Mouse (Mus musculus) neural tube, embryonic 13.5 days (tissue): ENCODE measurements around the gene 4921539E11Rik. TPM values are rescaled to one million over a fixed set of nuclear protein-coding genes. Genes with fewer than 3 reads are reported as not detected.

Source experiments
- ATAC-seq: fragments of 200-750 bp; cut with Nextera tagmentation; 2 replicates; pipeline ENCODE4 v1.8.0; 2017; ENCODE audit warnings: low read depth, mild to moderate bottlenecking, moderate TSS enrichment, moderate library complexity
- H3K27ac ChIP-seq: fragments of 300-500 bp; sonication (generic); replicated peaks from 2 replicates; pipeline ENCODE4 v1.5.1; 2015; ENCODE audit warnings: moderate library complexity, mild to moderate bottlenecking, inconsistent platforms
- H3K27me3 ChIP-seq: fragments of 300-500 bp; sonication (generic); 2 replicates; pipeline ENCODE4 v1.6.1; 2015; ENCODE audit warnings: mild to moderate bottlenecking, inconsistent platforms
- H3K36me3 ChIP-seq: fragments of 300-500 bp; sonication (generic); 2 replicates; pipeline ENCODE4 v1.6.1; 2015; ENCODE audit warnings: mild to moderate bottlenecking, inconsistent platforms
- H3K4me1 ChIP-seq: fragments of 300-500 bp; sonication (generic); replicated peaks from 2 replicates; pipeline ENCODE4 v1.6.1; 2015; ENCODE audit warnings: inconsistent platforms
- H3K4me2 ChIP-seq: fragments of 300-500 bp; sonication (generic); 2 replicates; pipeline ENCODE4 v1.6.1; 2015; ENCODE audit warnings: inconsistent platforms, mild to moderate bottlenecking, moderate library complexity
- H3K4me3 ChIP-seq: fragments of 300-500 bp; sonication (generic); 2 replicates; pipeline ENCODE4 v1.5.1; 2015; ENCODE audit warnings: mild to moderate bottlenecking, inconsistent platforms
- H3K9ac ChIP-seq: fragments of 300-500 bp; sonication (generic); 2 replicates; pipeline ENCODE4 v1.6.1; 2015; ENCODE audit warnings: moderate library complexity, mild to moderate bottlenecking, inconsistent platforms
- H3K9me3 ChIP-seq: fragments of 300-500 bp; sonication (generic); 2 replicates; pipeline ENCODE4 v1.6.1; 2016; ENCODE audit warnings: inconsistent platforms
- WGBS: fragments of 180-500 bp; shearing (Covaris S2); methylation state at CpG from one replicate; pipeline ENCODE4 v1.1.7; 2015; 5-methylcytosine and 5-hydroxymethylcytosine counted together
- polyA plus RNA-seq: library from polyadenylated mRNA; unstranded; fragments of >200 nt; fragmentation: Nextera tagmentation; extraction: Ambion mirVana; gene quantifications from 2 replicates; pipeline ENCODE4 v1.2.1, GENCODE M21; 2015

Gene 4921539E11Rik
- polyA plus RNA-seq, 1 experiment from 2014 or later: not detected

- 82% methylated on average over 6 of the region's 6 CpGs for WGBS
- no peak overlapping the region for H3K9ac ChIP-seq
- H3K27me3 ChIP-seq: no peaks in the 10 kb centered on the region
- H3K36me3 ChIP-seq: no peaks in the 10 kb centered on the region
- no peak overlapping the region for H3K4me3 ChIP-seq
- ATAC-seq: no peak
- H3K4me1 ChIP-seq: 0 out of 2 replicates have a peak, but pooled peaks cover 3% of the 10 kb centered on the region
- H3K9me3 ChIP-seq: no peaks in the 10 kb centered on the region
- H3K4me2 ChIP-seq: no peak overlapping the region
- H3K27ac ChIP-seq: no peak overlapping the region
These were observed 68.9 kb downstream of the 4921539E11Rik start for GRCm38 (mm10) chr4:103221789-103222188.

- H3K4me2 ChIP-seq: no peak overlapping the region
- WGBS: 75% methylated on average over 5 of the region's 5 CpGs
- H3K27me3 ChIP-seq: no peaks in the 10 kb centered on the region
- no peaks in the 10 kb centered on the region for H3K9me3 ChIP-seq
- H3K4me3 ChIP-seq: no peak overlapping the region
- H3K27ac ChIP-seq: no peak overlapping the region
- no peaks in the 10 kb centered on the region for H3K36me3 ChIP-seq
- H3K9ac ChIP-seq: no peak overlapping the region
- H3K4me1 ChIP-seq: peaks cover 13% of the 10 kb centered on the region
- no peak for ATAC-seq
These were observed 71.7 kb downstream of the 4921539E11Rik start for GRCm38 (mm10) chr4:103219011-103219410.

DNA sequence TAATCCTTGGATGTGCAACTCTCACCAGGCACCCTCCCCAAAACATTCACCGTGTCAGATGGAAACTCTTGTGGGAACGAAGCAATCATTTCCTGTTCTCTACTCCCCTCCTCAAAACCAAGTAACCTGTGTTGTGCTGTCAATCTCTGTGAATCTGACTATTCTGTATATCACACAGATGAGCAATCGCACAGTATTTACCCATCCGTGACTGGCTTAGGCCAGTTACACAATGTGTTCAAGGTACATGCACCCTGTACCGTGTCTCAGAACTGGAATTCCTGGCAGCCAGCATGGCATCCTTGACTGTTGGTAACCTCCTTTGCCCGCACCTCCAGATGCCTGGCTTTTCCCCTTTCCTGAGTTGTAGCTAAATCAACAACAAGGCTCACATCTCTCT is 74.6 kb downstream of the 4921539E11Rik start:
- no peak overlapping the region for H3K4me3 ChIP-seq
- H3K27ac ChIP-seq: no peak overlapping the region
- no peaks in the 10 kb centered on the region for H3K27me3 ChIP-seq
- 0 out of 2 replicates have a peak, but pooled peaks cover 2% of the 10 kb centered on the region for H3K36me3 ChIP-seq
- H3K9ac ChIP-seq: no peak overlapping the region
- ATAC-seq: no peak
- no peaks in the 10 kb centered on the region for H3K9me3 ChIP-seq
- peaks cover 32% of the 10 kb centered on the region for H3K4me1 ChIP-seq
- 91% methylated on average over 6 of the region's 6 CpGs for WGBS
- no peak overlapping the region; the same call in 1 of the 2 replicates for H3K4me2 ChIP-seq

GRCm38 (mm10) chr4:103214925-103215820 is 75.5 kb downstream of the 4921539E11Rik start, which contains the start of gene Slc35d1:
TSS of gene Slc35d1 (minus strand) at chr4:103215164.
- Histone ChIP-seq H3K27me3 (no peaks in the 10 kb centered on the region), H3K9ac (peak within 1 kb of the TSS; percentile 96), H3K4me3 (peak within 1 kb of the TSS; percentile 90), H3K9me3 (no peaks in the 10 kb centered on the region), H3K36me3 (peaks cover 7% of the 10 kb centered on the region; the same call in 1 of the 2 replicates), H3K27ac (peak within 1 kb of the TSS; percentile 100), H3K4me2 (peak within 1 kb of the TSS; percentile 75), H3K4me1 (peaks cover 32% of the 10 kb centered on the region)
- peak; percentile 97 for ATAC-seq
- WGBS: 3% methylated on average over 59 of the region's 70 CpGs

- H3K27ac ChIP-seq: peak overlapping the region; percentile 100
- WGBS: 1% methylated on average over 48 of the region's 48 CpGs
- peaks cover 14% of the 10 kb centered on the region for H3K36me3 ChIP-seq
- H3K9me3 ChIP-seq: no peaks in the 10 kb centered on the region
- H3K4me1 ChIP-seq: peaks cover 32% of the 10 kb centered on the region
- no peaks in the 10 kb centered on the region for H3K27me3 ChIP-seq
- peak overlapping the region; percentile 96 for H3K9ac ChIP-seq
- peak overlapping the region; percentile 75 for H3K4me2 ChIP-seq
- peak overlapping the region; percentile 90 for H3K4me3 ChIP-seq
- ATAC-seq: peak; percentile 93
These were observed 76.2 kb downstream of the 4921539E11Rik start for GRCm38 (mm10) chr4:103214498-103214924.

DNA sequence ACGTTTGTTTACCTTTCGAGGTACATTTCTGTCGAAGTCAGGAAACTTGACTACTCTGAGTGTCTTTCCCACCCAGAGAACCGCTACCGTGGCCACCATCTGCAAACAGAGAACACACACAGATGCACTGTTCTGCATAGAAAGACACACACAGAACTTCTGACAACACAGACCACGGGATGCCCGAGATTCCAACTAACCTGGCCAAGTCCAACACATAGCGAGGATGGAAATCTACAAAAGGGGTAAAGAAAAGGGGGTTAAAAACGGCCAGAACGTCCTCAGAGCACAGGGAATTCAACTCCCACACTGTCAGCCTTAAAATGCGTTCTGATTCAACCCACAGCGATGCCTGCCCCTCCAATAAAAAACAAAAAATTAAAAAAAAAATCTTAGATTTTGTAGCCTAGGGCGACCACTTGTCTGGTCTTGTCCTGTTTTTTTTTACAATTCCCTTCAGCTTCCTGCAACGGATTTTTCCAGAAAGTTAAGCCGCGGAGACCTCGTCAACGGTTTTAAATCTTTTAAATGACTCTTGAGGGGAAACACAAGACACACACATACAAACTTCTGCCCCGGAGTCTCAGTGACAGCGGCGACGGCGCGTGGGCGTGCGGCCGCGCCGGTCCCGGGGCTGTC is 76.7 kb downstream of the 4921539E11Rik start:
- Histone ChIP-seq H3K4me1 (peaks cover 32% of the 10 kb centered on the region), H3K9me3 (no peaks in the 10 kb centered on the region), H3K27ac (peak overlapping the region; percentile 100), H3K4me3 (peak overlapping the region; percentile 90), H3K36me3 (peaks cover 19% of the 10 kb centered on the region), H3K9ac (peak overlapping the region; percentile 96), H3K4me2 (peak overlapping the region; percentile 75), H3K27me3 (no peaks in the 10 kb centered on the region)
- 5% methylated on average over 30 of the region's 30 CpGs for WGBS
- ATAC-seq: no peak

- no peak overlapping the region for H3K4me2 ChIP-seq
- no peaks in the 10 kb centered on the region for H3K9me3 ChIP-seq
- H3K27me3 ChIP-seq: no peaks in the 10 kb centered on the region
- peaks cover 23% of the 10 kb centered on the region for H3K4me1 ChIP-seq
- H3K4me3 ChIP-seq: no peak overlapping the region
- 95% methylated on average over 1 of the region's 1 CpGs for WGBS
- H3K36me3 ChIP-seq: peaks cover 53% of the 10 kb centered on the region
- no peak for ATAC-seq
- H3K9ac ChIP-seq: no peak overlapping the region
- no peak overlapping the region for H3K27ac ChIP-seq
These were observed 82.1 kb downstream of the 4921539E11Rik start for GRCm38 (mm10) chr4:103208553-103208952.

DNA sequence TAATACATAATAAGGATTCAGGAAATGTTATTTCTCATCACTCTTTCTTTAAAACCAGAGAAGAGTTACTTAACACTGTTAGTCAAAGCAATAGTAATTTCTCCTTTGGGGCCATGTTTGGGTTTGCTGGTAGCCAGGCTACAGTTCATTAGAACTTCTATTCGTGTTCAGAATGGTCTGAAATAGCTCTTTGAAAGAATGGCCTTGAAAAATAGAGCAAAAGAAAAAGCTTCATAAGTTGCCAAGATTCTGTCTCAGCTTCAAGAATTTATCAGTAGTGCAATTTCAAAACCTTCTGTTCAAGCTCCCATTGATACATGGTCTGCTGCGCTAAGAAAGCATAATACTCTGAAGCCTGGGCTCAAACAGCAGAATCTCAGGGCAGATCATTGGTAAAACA is 87.0 kb downstream of the 4921539E11Rik start:
- H3K4me2 ChIP-seq: no peak overlapping the region
- no peak for ATAC-seq
- H3K27ac ChIP-seq: no peak overlapping the region
- H3K27me3 ChIP-seq: no peaks in the 10 kb centered on the region
- no peaks in the 10 kb centered on the region for H3K9me3 ChIP-seq
- peaks cover 53% of the 10 kb centered on the region for H3K36me3 ChIP-seq
- 0 out of 2 replicates have a peak, but pooled peaks cover 9% of the 10 kb centered on the region for H3K4me1 ChIP-seq
- no peak overlapping the region for H3K9ac ChIP-seq
- no peak overlapping the region for H3K4me3 ChIP-seq
- WGBS: 72% methylated on average over 2 of the region's 2 CpGs

DNA sequence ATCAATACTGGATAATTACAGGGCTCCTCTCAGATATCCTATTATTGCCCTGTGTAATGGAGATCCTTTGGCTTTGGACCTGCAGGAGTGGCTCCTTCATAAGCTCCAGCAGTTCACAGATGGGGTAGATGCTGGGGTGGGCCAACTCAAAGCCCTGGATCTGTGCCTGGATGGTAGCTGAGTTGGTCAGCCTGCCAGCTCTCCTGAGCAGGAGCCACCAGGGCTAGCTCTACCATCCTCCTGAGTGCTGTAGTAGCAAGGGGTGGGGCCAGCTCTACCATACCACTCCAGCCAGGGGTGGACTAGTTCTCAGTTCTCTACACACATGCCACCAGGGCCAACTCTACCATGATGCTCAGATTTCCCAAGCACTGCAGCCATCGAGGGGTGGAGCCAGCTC is 90.6 kb downstream of the 4921539E11Rik start:
- no peak for ATAC-seq
- WGBS: 93% methylated on average over 1 of the region's 1 CpGs
- H3K27me3 ChIP-seq: no peaks in the 10 kb centered on the region
- 0 out of 2 replicates have a peak, but pooled peaks cover 9% of the 10 kb centered on the region for H3K4me1 ChIP-seq
- H3K9me3 ChIP-seq: no peaks in the 10 kb centered on the region
- no peak overlapping the region for H3K9ac ChIP-seq
- H3K27ac ChIP-seq: no peak overlapping the region
- no peak overlapping the region for H3K4me3 ChIP-seq
- H3K36me3 ChIP-seq: peaks cover 43% of the 10 kb centered on the region
- H3K4me2 ChIP-seq: no peak overlapping the region

DNA sequence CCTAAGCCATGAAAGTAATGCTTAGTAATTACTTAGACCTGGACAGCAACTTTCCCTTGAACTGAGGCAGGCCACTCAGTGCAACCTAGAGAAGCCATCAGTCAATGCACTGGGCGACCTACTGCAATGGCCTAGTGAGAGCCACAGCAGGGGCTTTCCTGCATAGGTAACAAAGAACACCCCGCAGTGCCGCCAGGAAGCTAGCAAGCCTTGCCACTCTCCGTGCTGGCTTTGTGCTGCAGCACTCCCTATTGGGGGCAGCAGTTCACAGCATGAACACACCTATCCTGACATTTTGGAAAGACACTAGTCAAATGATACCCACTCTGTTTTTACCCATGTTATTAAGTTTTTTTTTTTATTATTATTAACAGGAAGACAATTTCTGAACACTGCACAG is 91.6 kb downstream of the 4921539E11Rik start:
- 0 out of 2 replicates have a peak, but pooled peaks cover 5% of the 10 kb centered on the region for H3K4me1 ChIP-seq
- no peak for ATAC-seq
- H3K27ac ChIP-seq: no peak overlapping the region
- peaks cover 51% of the 10 kb centered on the region for H3K36me3 ChIP-seq
- 36% methylated on average over 4 of the region's 4 CpGs for WGBS
- H3K9ac ChIP-seq: no peak overlapping the region
- no peaks in the 10 kb centered on the region for H3K9me3 ChIP-seq
- no peaks in the 10 kb centered on the region for H3K27me3 ChIP-seq
- no peak overlapping the region for H3K4me2 ChIP-seq
- no peak overlapping the region for H3K4me3 ChIP-seq

GRCm38 (mm10) chr4:103197401-103197800 is 93.3 kb downstream of the 4921539E11Rik start:
- WGBS: 95% methylated on average over 8 of the region's 8 CpGs
- no peak overlapping the region for H3K4me3 ChIP-seq
- H3K9me3 ChIP-seq: no peaks in the 10 kb centered on the region
- no peak overlapping the region for H3K4me2 ChIP-seq
- peaks cover 58% of the 10 kb centered on the region for H3K36me3 ChIP-seq
- no peak for ATAC-seq
- no peaks in the 10 kb centered on the region for H3K27me3 ChIP-seq
- no peak overlapping the region for H3K9ac ChIP-seq
- H3K4me1 ChIP-seq: no peaks in the 10 kb centered on the region
- H3K27ac ChIP-seq: no peak overlapping the region

DNA sequence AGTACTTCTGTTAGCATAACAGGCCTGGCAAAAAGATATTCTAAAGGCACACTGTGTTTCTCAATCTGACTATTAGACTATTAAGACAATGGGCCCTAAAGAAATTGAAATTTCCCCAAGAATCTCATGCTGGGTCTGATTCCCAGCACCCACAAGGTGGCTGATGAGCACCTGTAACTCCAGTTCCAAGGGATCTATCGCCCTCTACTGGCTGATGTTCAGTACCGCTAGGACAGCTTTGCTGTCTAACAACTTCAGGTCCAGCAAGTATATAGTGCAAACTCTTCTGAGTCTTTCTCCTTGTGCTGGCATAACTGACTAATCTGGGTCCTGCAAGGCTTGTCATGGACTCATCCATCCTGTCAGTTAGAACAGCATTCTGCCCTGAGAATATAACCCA is 98.2 kb downstream of the 4921539E11Rik start:
- 86% methylated on average over 2 of the region's 2 CpGs for WGBS
- Histone ChIP-seq H3K9ac (no peak overlapping the region), H3K36me3 (peaks cover 76% of the 10 kb centered on the region)

More for the DNA sequence above, 98.2 kb downstream of the 4921539E11Rik start:
- no peaks in the 10 kb centered on the region for H3K27me3 ChIP-seq
- no peaks in the 10 kb centered on the region for H3K4me1 ChIP-seq
- H3K27ac ChIP-seq: no peak overlapping the region
- ATAC-seq: no peak
- no peak overlapping the region for H3K4me2 ChIP-seq
- no peak overlapping the region for H3K4me3 ChIP-seq
- H3K9me3 ChIP-seq: no peaks in the 10 kb centered on the region
